Mouse (Mus musculus) macrophage (primary cell): Measurements from ENCODE around the gene Nfic. TPM values are rescaled to one million over a fixed set of nuclear protein-coding genes. Genes with fewer than 3 reads are reported as not detected.

ENCODE experiments used
- H3K27ac ChIP-seq: fragments of 350-480 bp; formaldehyde crosslinking; 2 replicates; pipeline ENCODE4 v1.9.0; 2021
- H3K36me3 ChIP-seq: fragments of 350-480 bp; formaldehyde crosslinking; 2 replicates; pipeline ENCODE4 v1.9.0; 2021; ENCODE audit errors: inconsistent target
- H3K4me3 ChIP-seq: fragments of 350-480 bp; formaldehyde crosslinking; 2 replicates; pipeline ENCODE4 v1.9.0; 2021; ENCODE audit errors: inconsistent target
- H3K79me2 ChIP-seq: fragments of 350-480 bp; formaldehyde crosslinking; 2 replicates; pipeline ENCODE4 v1.9.0; 2021; ENCODE audit errors: inconsistent target
- WGBS: methylation state at CpG from one replicate; pipeline ENCODE4 v1.1.7; 2026; ENCODE audit warnings: inconsistent platforms; ENCODE audit not compliant: missing documents; 5-methylcytosine and 5-hydroxymethylcytosine counted together
- polyA plus RNA-seq: library from polyadenylated mRNA; stranded (reverse); fragments of 250-400 nt; gene quantifications from 3 replicates; pipeline ENCODE4 v1.2.4, GENCODE M21; 2018; ENCODE audit warnings: inconsistent platforms

Nfic gene
- polyA plus RNA-seq, 1 experiment from 2014 or later: 60.6 TPM

DNA sequence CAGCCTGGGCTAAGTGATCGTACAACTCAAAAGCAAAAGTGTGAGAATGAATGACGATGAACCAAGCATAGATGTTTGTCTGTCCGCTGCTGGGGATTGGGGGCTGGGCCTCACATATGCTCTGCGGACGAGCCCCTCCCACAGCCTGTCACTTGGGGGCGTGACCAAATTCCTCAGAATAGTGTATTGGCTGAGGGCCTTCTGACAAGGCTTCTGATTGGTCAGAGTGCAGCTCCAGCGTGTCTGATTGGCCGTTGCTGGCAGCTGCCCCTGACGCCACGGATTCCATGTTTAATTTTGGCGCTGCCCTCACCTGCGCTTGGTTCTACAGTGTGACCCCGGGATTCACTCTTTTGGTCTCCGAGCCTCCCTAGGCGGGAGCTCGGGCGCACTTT, 22.6 kb downstream of the Nfic start:
- H3K27ac ChIP-seq: peak overlapping the region; percentile 88
- peak overlapping the region; percentile 45 for H3K4me3 ChIP-seq
- under 1% methylated on average over 17 of the region's 17 CpGs for WGBS

GRCm38 (mm10) chr10:81432169-81432867, 23.1 kb downstream of the Nfic start:
- H3K4me3 ChIP-seq: peak overlapping the region; percentile 45
- WGBS: 47% methylated on average over 19 of the region's 21 CpGs

More for the DNA sequence above, 22.6 kb downstream of the Nfic start:
- Histone ChIP-seq H3K79me2 (peaks cover 16% of the 10 kb centered on the region), H3K36me3 (no peaks in the 10 kb centered on the region)

DNA sequence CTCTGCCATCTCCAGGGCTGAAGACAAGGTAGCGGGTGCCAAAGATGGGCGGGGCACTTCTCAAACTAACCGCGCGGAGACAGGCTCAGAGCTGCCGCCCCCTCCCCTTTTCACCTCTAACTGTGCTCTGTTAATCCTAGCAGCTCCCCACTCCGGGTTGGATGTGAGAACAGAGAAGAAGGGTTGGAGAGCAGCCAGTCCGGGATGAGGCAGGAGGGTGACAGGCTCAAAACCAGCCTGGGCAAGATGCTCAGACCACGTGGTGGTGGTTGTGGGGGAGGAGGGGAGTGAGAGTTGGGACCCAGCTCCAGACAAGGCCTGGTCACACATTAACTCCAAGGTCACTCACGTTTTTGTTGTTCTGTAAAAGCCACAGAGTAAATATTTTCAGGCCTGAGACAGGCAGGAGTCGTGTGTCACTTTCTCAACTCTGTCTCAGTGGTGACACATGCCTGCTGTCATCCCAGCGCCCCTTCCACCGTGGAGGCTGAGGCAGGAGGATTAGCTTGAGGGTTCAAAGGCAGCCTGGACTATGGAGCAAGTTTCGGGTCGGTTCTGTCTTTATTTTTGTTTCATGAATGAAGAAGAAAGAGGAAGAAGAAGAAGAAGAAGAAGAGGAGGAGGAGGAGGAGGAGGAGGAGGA, 23.8 kb downstream of the Nfic start:
- H3K79me2 ChIP-seq: peaks cover 26% of the 10 kb centered on the region
- 0 out of 2 replicates have a peak overlapping the region, but pooled peaks have one; percentile 4 for H3K4me3 ChIP-seq
- no peaks in the 10 kb centered on the region for H3K36me3 ChIP-seq
- 19% methylated on average over 13 of the region's 15 CpGs for WGBS
- H3K27ac ChIP-seq: no peak overlapping the region

More at GRCm38 (mm10) chr10:81432169-81432867, 23.1 kb downstream of the Nfic start:
- peaks cover 21% of the 10 kb centered on the region for H3K79me2 ChIP-seq
- H3K36me3 ChIP-seq: no peaks in the 10 kb centered on the region
- H3K27ac ChIP-seq: no peak overlapping the region

GRCm38 (mm10) chr10:81430831-81431525, 24.5 kb downstream of the Nfic start:
- WGBS: 3% methylated on average over 59 of the region's 70 CpGs
- Histone ChIP-seq H3K36me3 (no peaks in the 10 kb centered on the region), H3K27ac (no peak overlapping the region), H3K4me3 (peak overlapping the region; percentile 4; the same call in 1 of the 2 replicates), H3K79me2 (peaks cover 32% of the 10 kb centered on the region)

GRCm38 (mm10) chr10:81430141-81430830, 25.1 kb downstream of the Nfic start:
- Histone ChIP-seq H3K79me2 (peaks cover 39% of the 10 kb centered on the region), H3K4me3 (peak overlapping the region; percentile 25), H3K27ac (peak overlapping the region; percentile 58), H3K36me3 (no peaks in the 10 kb centered on the region)
- WGBS: under 1% methylated on average over 67 of the region's 89 CpGs

- under 1% methylated on average over 20 of the region's 20 CpGs for WGBS
- H3K36me3 ChIP-seq: no peaks in the 10 kb centered on the region
- peak overlapping the region; percentile 58 for H3K27ac ChIP-seq
Measured at GRCm38 (mm10) chr10:81429605-81430061, 25.8 kb downstream of the Nfic start.

GRCm38 (mm10) chr10:81429092-81429491, 26.3 kb downstream of the Nfic start:
- Histone ChIP-seq H3K27ac (no peak overlapping the region), H3K79me2 (peaks cover 51% of the 10 kb centered on the region), H3K36me3 (no peaks in the 10 kb centered on the region), H3K4me3 (no peak overlapping the region; the same call in 1 of the 2 replicates)
- WGBS: 45% methylated on average over 2 of the region's 2 CpGs

More at GRCm38 (mm10) chr10:81429605-81430061, 25.8 kb downstream of the Nfic start:
- peaks cover 46% of the 10 kb centered on the region for H3K79me2 ChIP-seq
- H3K4me3 ChIP-seq: peak overlapping the region; percentile 25

DNA sequence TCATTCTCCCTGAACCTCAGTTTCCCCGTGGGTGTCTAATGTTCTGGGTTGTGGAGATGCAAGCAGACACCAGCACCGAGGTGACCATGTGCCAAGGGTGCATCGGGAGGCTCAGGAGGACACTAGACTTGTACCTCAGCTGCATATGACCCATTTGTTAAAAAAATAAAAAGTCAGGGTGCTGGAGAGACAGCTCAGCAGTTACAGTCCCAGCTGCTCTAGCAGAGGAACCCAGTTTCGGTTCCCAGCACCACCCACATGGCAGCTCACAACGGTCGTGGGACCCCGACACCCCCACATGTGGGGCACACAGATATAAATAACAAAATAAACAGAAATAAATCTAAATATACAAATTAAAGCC, 26.9 kb downstream of the Nfic start:
- WGBS: 95% methylated on average over 7 of the region's 7 CpGs
- peaks cover 57% of the 10 kb centered on the region for H3K79me2 ChIP-seq
- no peak overlapping the region for H3K4me3 ChIP-seq
- H3K36me3 ChIP-seq: no peaks in the 10 kb centered on the region
- no peak overlapping the region for H3K27ac ChIP-seq

DNA sequence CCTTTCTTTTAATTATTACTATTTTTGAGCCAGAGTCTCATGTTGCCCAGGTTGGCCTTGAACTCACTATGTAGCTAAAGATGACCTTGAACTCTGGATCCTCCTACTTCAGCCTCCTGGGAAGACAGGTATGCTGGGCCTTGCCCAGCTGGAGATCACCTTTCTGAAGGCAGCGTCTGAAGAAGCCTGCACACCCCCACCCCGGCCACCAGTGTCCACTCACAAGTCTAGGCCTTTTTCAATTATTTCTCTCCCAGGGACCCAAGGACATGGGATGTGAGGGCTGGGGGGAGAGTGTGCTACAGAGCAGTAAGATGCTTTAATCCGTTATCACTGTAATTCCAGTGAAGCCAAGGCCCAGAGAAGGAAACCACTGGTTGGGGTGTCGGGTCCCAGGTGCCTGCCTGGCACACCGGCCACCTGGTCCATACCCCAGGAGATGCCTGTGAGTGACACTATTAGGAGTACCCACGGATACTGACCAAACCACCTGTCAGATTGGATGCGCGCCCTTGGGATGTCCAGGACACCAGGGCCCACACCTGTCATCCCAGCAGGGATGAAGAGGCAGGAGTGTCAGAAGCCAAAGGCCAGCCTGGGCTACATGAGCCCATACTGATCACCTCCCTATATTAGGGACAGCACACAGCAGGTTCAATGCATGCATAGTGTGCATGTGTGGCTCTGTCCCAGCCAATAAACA, 27.5 kb downstream of the Nfic start:
- H3K36me3 ChIP-seq: no peaks in the 10 kb centered on the region
- peaks cover 63% of the 10 kb centered on the region for H3K79me2 ChIP-seq
- H3K4me3 ChIP-seq: no peak overlapping the region
- H3K27ac ChIP-seq: no peak overlapping the region
- 96% methylated on average over 8 of the region's 8 CpGs for WGBS

GRCm38 (mm10) chr10:81427327-81427726, 28.1 kb downstream of the Nfic start:
- WGBS: 48% methylated on average over 3 of the region's 3 CpGs
- Histone ChIP-seq H3K4me3 (no peak overlapping the region), H3K27ac (no peak overlapping the region), H3K36me3 (no peaks in the 10 kb centered on the region), H3K79me2 (peaks cover 69% of the 10 kb centered on the region)

DNA sequence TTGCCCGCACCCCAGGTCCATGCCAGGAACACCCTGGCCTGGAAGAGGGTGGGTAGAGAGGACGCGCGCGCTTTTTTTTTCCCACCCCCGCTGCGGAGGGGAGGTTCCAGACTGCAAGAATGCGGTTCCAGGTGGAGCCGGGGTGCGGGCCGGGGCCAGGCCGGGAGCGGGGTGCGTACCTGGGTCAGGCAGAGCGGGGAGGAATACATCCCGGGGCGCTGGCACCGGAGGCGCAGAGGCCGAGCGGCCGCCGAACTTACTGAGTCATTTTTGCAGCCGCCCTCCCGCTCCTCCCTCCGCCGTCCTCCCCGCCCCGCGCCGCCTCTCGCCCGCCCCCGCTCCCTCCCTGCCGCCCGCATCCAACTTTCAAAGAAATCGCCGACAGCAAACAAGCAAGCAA, 28.5 kb downstream of the Nfic start:
- peak overlapping the region; percentile 66 for H3K4me3 ChIP-seq
- peaks cover 73% of the 10 kb centered on the region for H3K79me2 ChIP-seq
- H3K27ac ChIP-seq: peak overlapping the region; percentile 44
- H3K36me3 ChIP-seq: no peaks in the 10 kb centered on the region
- WGBS: 1% methylated on average over 30 of the region's 38 CpGs

DNA sequence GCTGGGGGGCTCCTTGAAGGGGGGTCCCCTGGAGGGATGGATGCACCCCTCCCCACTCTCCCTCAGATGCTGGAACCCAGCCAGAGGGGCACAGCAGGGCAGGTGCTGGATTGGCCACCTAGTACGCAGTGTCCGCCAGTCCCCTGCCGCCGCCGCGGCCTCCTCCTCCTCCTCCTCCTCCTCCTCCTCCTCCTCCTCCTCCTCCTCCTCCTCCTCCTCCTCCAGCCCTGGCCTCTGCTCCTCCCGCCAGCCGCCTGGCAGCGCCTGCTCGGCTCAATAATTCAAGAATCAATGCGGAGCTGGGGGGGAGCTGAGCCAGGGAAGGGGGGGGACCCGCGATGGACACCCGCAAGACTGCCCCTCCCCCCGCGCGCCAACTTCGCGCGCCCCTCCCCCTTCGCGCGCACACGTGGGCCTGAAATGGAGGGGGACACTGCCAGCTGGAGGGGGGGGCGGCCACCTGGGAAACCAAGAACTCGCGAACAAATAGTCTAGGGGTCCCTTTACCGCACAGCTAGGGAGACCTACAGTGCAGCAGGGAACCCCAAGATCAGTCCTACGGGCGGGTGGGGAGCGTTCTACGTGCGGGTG, 29.3 kb downstream of the Nfic start:
- H3K79me2 ChIP-seq: peaks cover 80% of the 10 kb centered on the region
- no peaks in the 10 kb centered on the region for H3K36me3 ChIP-seq
- peak overlapping the region; percentile 66 for H3K4me3 ChIP-seq
- peak overlapping the region; percentile 44 for H3K27ac ChIP-seq
- 0% methylated on average over 8 of the region's 33 CpGs for WGBS

DNA sequence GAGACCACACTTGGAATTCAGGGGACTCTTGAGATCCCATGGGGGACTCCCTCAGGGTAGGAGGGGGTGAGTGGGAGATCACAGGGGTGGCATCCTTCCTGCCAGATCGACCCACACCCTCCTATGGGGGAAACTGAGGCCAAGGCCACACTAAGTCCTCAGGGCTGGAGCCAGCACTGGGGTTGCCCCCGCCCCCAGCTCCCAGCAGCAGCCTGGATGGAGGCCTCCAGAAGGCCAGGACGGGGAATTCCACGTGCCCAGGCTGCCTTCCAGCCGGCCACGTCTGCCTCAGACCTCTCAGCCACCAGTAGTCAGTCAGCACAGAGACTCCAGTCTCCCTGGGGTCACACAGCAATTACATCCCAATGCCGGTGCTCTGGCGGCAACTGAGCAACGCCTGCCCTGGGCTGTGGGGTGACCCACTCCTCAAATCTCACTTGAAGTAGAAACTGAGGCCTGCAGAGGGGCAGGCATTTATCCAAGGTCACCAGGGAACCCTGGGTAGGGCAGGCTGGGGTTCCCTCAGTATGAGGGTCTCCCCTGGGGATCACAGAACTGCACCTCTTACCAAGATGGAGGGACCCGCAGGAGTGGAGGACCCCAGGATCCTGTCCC, 30.1 kb downstream of the Nfic start:
- no peak overlapping the region; the same call in 1 of the 2 replicates for H3K4me3 ChIP-seq
- peaks cover 89% of the 10 kb centered on the region for H3K79me2 ChIP-seq
- 77% methylated on average over 10 of the region's 10 CpGs for WGBS
- H3K36me3 ChIP-seq: no peaks in the 10 kb centered on the region
- no peak overlapping the region for H3K27ac ChIP-seq
